Mouse (Mus musculus): Measurements from ENCODE around the gene Il1r2.

GRCm38 (mm10) chr1:40051157-40051556 lies 22.7 kb upstream of the Il1r2 start:
- TF ChIP-seq POLR2A (IDR thresholded peaks at IDR 0.05; ENCODE audit: borderline replicate concordance, extremely low read depth, low read depth, low read length) (no peak), CTCF (IDR thresholded peaks at IDR 0.05; ENCODE audit: insufficient read depth, low read length) (no peak)
